In the genomic region with DNA sequence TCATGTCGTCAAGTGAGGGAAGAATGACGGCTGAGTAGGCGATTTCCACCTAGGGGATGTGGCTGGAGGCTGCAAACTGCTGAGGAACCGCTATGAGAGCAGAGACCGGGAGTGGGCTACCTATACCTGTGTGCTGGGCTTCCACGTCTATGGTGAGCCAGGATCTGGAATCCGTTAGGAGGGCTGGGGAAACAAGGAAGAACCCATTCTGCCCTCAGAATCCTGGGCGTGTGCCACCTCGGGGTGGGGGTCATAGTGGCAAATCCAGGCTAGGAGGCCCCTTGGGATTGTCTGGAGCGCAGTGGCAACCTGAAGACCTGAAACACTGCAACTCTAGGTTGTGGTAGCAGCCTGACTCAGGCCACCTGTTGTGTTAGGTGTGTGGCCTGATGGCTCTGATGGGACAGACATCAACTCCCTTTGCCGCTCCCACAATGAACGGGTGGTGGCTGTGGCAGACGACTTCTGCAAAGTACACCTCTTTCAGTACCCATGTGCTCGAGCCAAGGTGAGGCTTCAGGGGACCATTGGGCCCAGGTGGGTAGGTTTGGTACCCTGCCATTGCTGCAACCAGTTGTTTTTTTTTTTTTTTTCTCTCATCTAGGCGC, we compare ENCODE assay signal across 8 mouse cellular contexts. TPM values are rescaled to one million over a fixed set of nuclear protein-coding genes. Genes with fewer than 3 reads are reported as not detected.
A peak's percentile ranks its signal among the peaks of the same experiment; 100 is the strongest.
DNase-seq lines count a peak whose midpoint lies in the region; ATAC-seq lines count a peak whose summit lies in the region.

No protein-coding gene starts in this region.

- 83% methylated on average over 15 of the region's 15 CpGs for WGBS in heart, embryonic 14.5 days
- WGBS in hindbrain, embryonic 12.5 days, result 83% methylated on average over 15 of the region's 15 CpGs
- WGBS in midbrain, embryonic 12.5 days, result 78% methylated on average over 15 of the region's 15 CpGs

- no peak overlapping the region; a peak in 1 of 4 replicates for H3K27ac ChIP-seq in heart, embryonic 14.5 days (replicated peaks in 1 of 2; ENCODE audit: control insufficient read depth in 1 of 2, insufficient read depth in 1 of 2, low read depth in 2 of 2, low read length in 2 of 2)
- H3K27ac ChIP-seq in hindbrain, embryonic 12.5 days, result no peak overlapping the region
- H3K27ac ChIP-seq in midbrain, embryonic 12.5 days (replicated peaks), result no peak overlapping the region

- no peaks in the 10 kb centered on the region for H3K27me3 ChIP-seq in heart, embryonic 14.5 days (ENCODE audit: control insufficient read depth, insufficient read depth, low read length)
- no peaks in the 10 kb centered on the region for H3K27me3 ChIP-seq in hindbrain, embryonic 12.5 days
- H3K27me3 ChIP-seq in midbrain, embryonic 12.5 days, result no peaks in the 10 kb centered on the region

- peaks cover 61% of the 10 kb centered on the region for H3K36me3 ChIP-seq in heart, embryonic 14.5 days (ENCODE audit: control insufficient read depth, insufficient read depth, low read length)
- peaks cover 25% of the 10 kb centered on the region for H3K36me3 ChIP-seq in hindbrain, embryonic 12.5 days
- H3K36me3 ChIP-seq in midbrain, embryonic 12.5 days, result peaks cover 20% of the 10 kb centered on the region

- H3K9ac ChIP-seq in heart, embryonic 14.5 days (ENCODE audit: low read length), result peak overlapping the region; percentile 99; the same call in 1 of the 2 replicates
- H3K9ac ChIP-seq in hindbrain, embryonic 12.5 days, result no peak overlapping the region
- H3K9ac ChIP-seq in midbrain, embryonic 12.5 days (replicated peaks), result peak overlapping the region; percentile 99; the same call in 1 of the 2 replicates

- H3K4me1 ChIP-seq in heart, embryonic 14.5 days (ENCODE audit: control insufficient read depth in 2 of 2, insufficient read depth in 2 of 2, low read length in 2 of 2), result peaks cover 12 to 37% of the 10 kb centered on the region in 2 experiments
- peaks cover 24% of the 10 kb centered on the region for H3K4me1 ChIP-seq in hindbrain, embryonic 12.5 days
- peaks cover 35% of the 10 kb centered on the region for H3K4me1 ChIP-seq in midbrain, embryonic 12.5 days

- peak overlapping the region in 1 of 2 experiments; percentile 99; a peak in 1 of 4 replicates for H3K4me3 ChIP-seq in heart, embryonic 14.5 days (ENCODE audit: control insufficient read depth in 1 of 2, insufficient read depth in 1 of 2, low read depth in 1 of 2, low read length in 2 of 2)
- no peak overlapping the region for H3K4me3 ChIP-seq in hindbrain, embryonic 12.5 days
- no peak overlapping the region for H3K4me3 ChIP-seq in midbrain, embryonic 12.5 days

- H3K9me3 ChIP-seq in heart, embryonic 14.5 days (ENCODE audit: control insufficient read depth, low read length), result no peaks in the 10 kb centered on the region
- H3K9me3 ChIP-seq in hindbrain, embryonic 12.5 days (replicated peaks), result no peaks in the 10 kb centered on the region
- no peaks in the 10 kb centered on the region for H3K9me3 ChIP-seq in midbrain, embryonic 12.5 days

- no peak for ATAC-seq in heart, embryonic 14.5 days (ENCODE audit: insufficient number of reproducible peaks, insufficient read depth, low FRiP score, low read depth)
- ATAC-seq in hindbrain, embryonic 12.5 days (ENCODE audit: low FRiP score), result no peak
- no peak for ATAC-seq in midbrain, embryonic 12.5 days (ENCODE audit: low FRiP score, low read depth)
- no peak for ATAC-seq in erythroid progenitor cell, adult 5-6 weeks (replicated peaks; ENCODE audit: low FRiP score, poor library complexity, severe bottlenecking)

- no peak for DNase-seq in heart, postnatal 25 days (ENCODE audit: low spot score)
- DNase-seq in R1 (ENCODE audit: low read depth, low spot score), result peak; percentile 42
- no peak for DNase-seq in spleen, adult 12 weeks (ENCODE audit: low spot score)
- no peak for DNase-seq in yolk sac, embryonic 10.5 days (ENCODE audit: low spot score)

- peak overlapping the region; percentile 79 for H3K4me2 ChIP-seq in heart, embryonic 14.5 days (ENCODE audit: low read length)
- H3K4me2 ChIP-seq in hindbrain, embryonic 12.5 days (replicated peaks), result peak overlapping the region; percentile 68; the same call in 1 of the 2 replicates
- H3K4me2 ChIP-seq in midbrain, embryonic 12.5 days (replicated peaks), result peak overlapping the region; percentile 73; the same call in 1 of the 2 replicates

- intact Hi-C loops in heart, postnatal 25 days (cut with DNase I), result loop anchor here (2.0 kb wide), 1 partner anchor 20 kb away; a partner anchor contains a TSS

RNA-seq across cellular contexts. Expression of a gene that starts 1.0 kb away (rescaled TPM):
- polyA plus RNA-seq in heart, embryonic 14.5 days (2014; fragmentation: Nextera tagmentation; extraction: Ambion mirVana), result 19.8 and 26.5 TPM in 2 replicates
- total RNA-seq in heart, postnatal 25 days (2021), result 10 to 100 TPM; 29.5 to 32.3 TPM
- polyA plus RNA-seq in hindbrain, embryonic 12.5 days (2016; fragmentation: Nextera tagmentation; extraction: Ambion mirVana), result 174 and 185 TPM in 2 replicates
- 189 and 192 TPM in 2 replicates for polyA plus RNA-seq in midbrain, embryonic 12.5 days (2016; fragmentation: Nextera tagmentation; extraction: Ambion mirVana)
- total RNA-seq in erythroid progenitor cell, adult 5-6 weeks (2015; ENCODE audit: low replicate concordance), result 59.9 and 70.3 TPM in 2 replicates
- total RNA-seq in erythroid progenitor cell, adult 5-6 weeks (2017; ENCODE audit: low replicate concordance), result 84.2 and 125 TPM in 2 replicates

RNA-seq across cellular contexts. Expression of a gene that starts 11.3 kb away (rescaled TPM):
- polyA plus RNA-seq in heart, embryonic 14.5 days (2014; fragmentation: Nextera tagmentation; extraction: Ambion mirVana), result 9.0 TPM in 2 replicates
- total RNA-seq in heart, postnatal 25 days (2021), result 1 to 10 TPM; 8.9 to 9.1 TPM
- polyA plus RNA-seq in hindbrain, embryonic 12.5 days (2016; fragmentation: Nextera tagmentation; extraction: Ambion mirVana), result 17.0 and 17.1 TPM in 2 replicates
- 14.9 and 15.8 TPM in 2 replicates for polyA plus RNA-seq in midbrain, embryonic 12.5 days (2016; fragmentation: Nextera tagmentation; extraction: Ambion mirVana)
- 6.5 and 9.6 TPM in 2 replicates for total RNA-seq in erythroid progenitor cell, adult 5-6 weeks (2015; ENCODE audit: low replicate concordance)
- total RNA-seq in erythroid progenitor cell, adult 5-6 weeks (2017; ENCODE audit: low replicate concordance), result 7.1 and 14.0 TPM in 2 replicates

RNA-seq across cellular contexts. Expression of a gene that starts 11.5 kb away (rescaled TPM):
- 0.94 and 1.6 TPM in 2 replicates for polyA plus RNA-seq in heart, embryonic 14.5 days (2014; fragmentation: Nextera tagmentation; extraction: Ambion mirVana)
- total RNA-seq in heart, postnatal 25 days (2021), result 10 to 100 TPM; 22.0 to 23.6 TPM
- 1.8 and 3.2 TPM in 2 replicates for polyA plus RNA-seq in hindbrain, embryonic 12.5 days (2016; fragmentation: Nextera tagmentation; extraction: Ambion mirVana)
- 2.1 and 2.2 TPM in 2 replicates for polyA plus RNA-seq in midbrain, embryonic 12.5 days (2016; fragmentation: Nextera tagmentation; extraction: Ambion mirVana)
- not detected in 2 replicates for total RNA-seq in erythroid progenitor cell, adult 5-6 weeks (2015; ENCODE audit: low replicate concordance)
- total RNA-seq in erythroid progenitor cell, adult 5-6 weeks (2017; ENCODE audit: low replicate concordance), result not detected in 2 replicates

RNA-seq across cellular contexts. Expression of a gene that starts 13.0 kb away (rescaled TPM):
- 14.5 and 15.6 TPM in 2 replicates for polyA plus RNA-seq in heart, embryonic 14.5 days (2014; fragmentation: Nextera tagmentation; extraction: Ambion mirVana)
- 1 to 10 TPM; 7.2 to 8.8 TPM for total RNA-seq in heart, postnatal 25 days (2021)
- 32.3 and 35.7 TPM in 2 replicates for polyA plus RNA-seq in hindbrain, embryonic 12.5 days (2016; fragmentation: Nextera tagmentation; extraction: Ambion mirVana)
- 34.0 and 34.2 TPM in 2 replicates for polyA plus RNA-seq in midbrain, embryonic 12.5 days (2016; fragmentation: Nextera tagmentation; extraction: Ambion mirVana)
- total RNA-seq in erythroid progenitor cell, adult 5-6 weeks (2015; ENCODE audit: low replicate concordance), result 0.84 and 3.2 TPM in 2 replicates
- 3.7 and 4.4 TPM in 2 replicates for total RNA-seq in erythroid progenitor cell, adult 5-6 weeks (2017; ENCODE audit: low replicate concordance)

RNA-seq across cellular contexts. Expression of a gene that starts 20.5 kb away (rescaled TPM):
- 27.8 and 34.2 TPM in 2 replicates for polyA plus RNA-seq in heart, embryonic 14.5 days (2014; fragmentation: Nextera tagmentation; extraction: Ambion mirVana)
- total RNA-seq in heart, postnatal 25 days (2021), result 10 to 100 TPM; 35.9 to 36.7 TPM
- 79.6 and 82.8 TPM in 2 replicates for polyA plus RNA-seq in hindbrain, embryonic 12.5 days (2016; fragmentation: Nextera tagmentation; extraction: Ambion mirVana)
- polyA plus RNA-seq in midbrain, embryonic 12.5 days (2016; fragmentation: Nextera tagmentation; extraction: Ambion mirVana), result 71.9 and 72.5 TPM in 2 replicates
- 16.2 and 28.1 TPM in 2 replicates for total RNA-seq in erythroid progenitor cell, adult 5-6 weeks (2015; ENCODE audit: low replicate concordance)
- total RNA-seq in erythroid progenitor cell, adult 5-6 weeks (2017; ENCODE audit: low replicate concordance), result 13.8 and 21.3 TPM in 2 replicates
